Mouse (Mus musculus) heart, adult 2 months (tissue): Measurements from ENCODE around the gene Stk39.

Experiments
- CTCF ChIP-seq: fragments of 200-600 bp; IDR thresholded peaks from 2 replicates; pipeline ENCODE4 v1.8.1; 2022; ENCODE audit warnings: antibody characterized with exemption, mild to moderate bottlenecking, moderate library complexity
- POLR2A ChIP-seq: fragments of 200-500 bp; IDR thresholded peaks from 2 replicates; pipeline ENCODE4 v1.6.1; 2011; ENCODE audit warnings: mild to moderate bottlenecking, low read depth, low read length, control low read depth; ENCODE audit not compliant: insufficient read depth

- TF ChIP-seq POLR2A: no peak
- TF ChIP-seq CTCF: no peak
These were observed 34.9 kb downstream of the Stk39 start for GRCm38 (mm10) chr2:68437216-68437615.
